Mouse (Mus musculus) naive thymus-derived CD4-positive, alpha-beta T cell, adult 2 months (primary cell): ENCODE results near the gene Ly6g6d.

Source experiments
- DNase-seq: peaks from one replicate; pipeline ENCODE4 v3.0.0-alpha.2; 2011; ENCODE audit warnings: low read depth

Ly6g6d gene

GRCm38 (mm10) chr17:35023756-35024155 is 54.1 kb downstream of the Ly6g6d start:
- no peak for DNase-seq

GRCm38 (mm10) chr17:35023221-35023620 is 54.6 kb downstream of the Ly6g6d start:
- DNase-seq = no peak

DNA sequence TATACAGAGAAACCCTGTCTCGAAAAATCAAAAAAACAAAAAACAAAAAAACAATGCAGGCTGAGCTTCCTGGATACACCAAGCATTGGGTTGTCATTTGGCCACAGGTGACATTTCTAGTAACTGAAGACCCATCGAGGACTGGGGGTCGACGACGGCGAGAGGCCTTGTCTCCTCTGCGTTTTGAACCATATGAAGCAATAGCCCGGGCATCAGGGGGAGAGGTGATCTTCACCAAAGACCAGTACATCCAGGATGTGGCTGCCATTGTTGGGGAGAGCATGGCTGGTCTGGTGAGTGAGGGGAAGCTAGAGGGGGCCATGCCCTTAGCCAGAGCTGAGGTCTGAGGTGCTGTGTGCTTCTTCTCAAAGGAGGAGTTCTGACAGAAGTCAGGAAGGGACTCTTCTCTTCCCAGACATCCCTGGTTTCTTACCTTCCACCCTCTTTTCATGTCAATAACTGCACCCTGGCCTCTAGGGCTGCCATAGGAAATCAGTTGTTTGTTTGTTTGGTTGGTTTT is 55.3 kb downstream of the Ly6g6d start:
- no peak for DNase-seq

DNA sequence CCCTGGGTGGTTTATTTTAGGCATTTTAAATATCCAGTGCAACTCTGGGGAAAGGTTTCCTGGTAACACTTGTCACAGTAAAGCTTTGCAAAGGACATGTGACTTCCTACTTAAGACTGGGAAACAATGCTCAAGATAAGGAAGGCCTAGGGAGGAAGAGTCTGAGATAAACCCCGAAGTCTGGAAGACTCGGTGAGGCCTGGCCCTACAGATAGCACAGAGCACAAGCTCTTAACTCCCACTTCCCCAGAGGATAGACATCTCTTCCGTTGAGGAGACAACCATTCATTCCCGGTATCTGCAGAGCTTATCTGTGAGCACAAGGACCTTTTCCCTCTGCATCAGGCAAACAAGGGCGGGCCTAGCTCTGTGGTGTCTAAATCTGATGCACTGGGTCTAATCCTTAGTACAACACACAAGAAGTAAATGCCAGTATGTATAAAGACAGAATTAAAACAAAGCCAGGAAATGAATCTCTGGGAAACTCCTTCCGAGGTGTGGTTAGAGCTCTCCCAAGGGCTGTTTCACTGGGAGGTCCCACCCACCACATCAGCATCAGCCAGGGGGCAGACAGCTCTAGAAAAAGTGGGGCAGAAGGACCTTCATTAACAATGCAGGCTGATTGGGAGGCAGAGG is 55.9 kb downstream of the Ly6g6d start:
- DNase-seq = no peak
